Mouse (Mus musculus) urinary bladder, postnatal 0 days (tissue): ENCODE results near the gene Olfr76. TPM values are rescaled to one million over a fixed set of nuclear protein-coding genes. Genes with fewer than 3 reads are reported as not detected.

Experiments
- polyA plus RNA-seq: library from polyadenylated mRNA; unstranded; fragments of >200 nt; fragmentation: Nextera tagmentation; extraction: Ambion mirVana; gene quantifications from 2 replicates; pipeline ENCODE4 v1.2.1, GENCODE M21; 2015

Gene Olfr76
- not detected in 2 replicates for polyA plus RNA-seq

DNA sequence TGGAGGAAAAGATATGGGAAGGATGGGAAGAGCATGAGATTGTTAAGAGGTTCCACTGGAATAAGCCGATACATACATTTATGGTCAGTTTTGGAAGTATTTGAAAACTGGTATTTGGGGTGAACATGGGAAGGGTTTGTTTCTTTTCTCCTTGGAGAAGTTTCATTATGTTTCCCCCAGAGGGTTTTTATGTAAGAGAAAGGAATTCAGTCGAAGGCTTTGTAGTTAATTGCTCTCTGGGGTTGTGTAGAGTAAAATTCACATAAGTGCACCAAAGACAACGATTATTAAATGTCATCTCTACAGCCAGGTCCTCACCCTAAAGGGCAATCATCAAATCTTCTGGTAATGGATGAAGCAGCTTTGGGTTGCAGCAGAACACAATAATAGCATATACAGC is at the start of gene Olfr76:
Olfr76 (minus strand) TSS at position 101 of the 400 bp plus-strand sequence.

DNA sequence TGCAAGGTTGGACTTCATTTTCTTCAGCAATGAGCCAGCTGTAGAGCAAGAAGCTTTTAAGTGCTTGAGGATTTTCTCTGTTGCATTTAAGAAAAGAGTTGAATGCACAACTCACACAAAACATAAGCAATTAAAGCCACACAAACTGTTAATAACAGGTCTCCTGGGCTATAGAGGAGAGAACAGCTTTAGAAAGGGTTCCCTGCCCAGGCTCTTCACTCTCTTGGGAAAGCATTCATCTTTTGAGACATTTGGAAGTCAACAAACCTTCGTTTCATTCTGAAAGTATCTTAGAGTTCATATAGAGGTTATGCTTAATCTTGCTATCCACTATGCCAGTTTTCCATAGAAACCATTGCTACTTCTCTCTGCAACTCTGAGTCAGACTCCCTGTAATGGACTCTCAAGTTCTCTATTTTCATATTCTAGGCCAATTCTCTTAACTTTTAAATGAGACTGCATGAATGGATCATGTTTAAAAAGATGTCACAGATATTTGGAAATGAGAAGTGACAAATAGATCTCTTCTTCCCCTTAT is 47.1 kb upstream of the Olfr76 start, which contains the start of gene Olfr1555-ps1:
Olfr1555-ps1 (minus strand) TSS at position 51 of the 538 bp plus-strand sequence.

DNA sequence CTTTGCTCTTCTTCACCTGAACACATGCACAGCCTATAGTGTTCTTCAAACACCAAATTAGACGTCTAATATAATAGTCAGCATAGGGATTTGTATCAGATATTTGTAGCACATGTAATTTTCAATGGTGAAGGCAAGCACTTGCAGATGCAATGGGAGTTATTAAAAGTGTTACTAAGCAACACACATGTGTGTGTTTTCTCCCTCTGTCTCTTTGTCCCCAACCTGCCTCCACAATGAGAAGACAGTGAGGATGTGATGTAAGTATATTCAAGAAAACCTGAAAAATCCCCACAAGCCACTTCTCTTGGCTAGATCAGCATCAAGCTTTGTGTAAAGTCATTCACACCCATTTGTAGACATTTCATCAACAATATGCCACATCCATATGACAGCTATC is 7.2 kb downstream of the Olfr76 start, which contains the start of gene Olfr1428:
Olfr1428 (minus strand) TSS at position 101 of the 400 bp plus-strand sequence.

DNA sequence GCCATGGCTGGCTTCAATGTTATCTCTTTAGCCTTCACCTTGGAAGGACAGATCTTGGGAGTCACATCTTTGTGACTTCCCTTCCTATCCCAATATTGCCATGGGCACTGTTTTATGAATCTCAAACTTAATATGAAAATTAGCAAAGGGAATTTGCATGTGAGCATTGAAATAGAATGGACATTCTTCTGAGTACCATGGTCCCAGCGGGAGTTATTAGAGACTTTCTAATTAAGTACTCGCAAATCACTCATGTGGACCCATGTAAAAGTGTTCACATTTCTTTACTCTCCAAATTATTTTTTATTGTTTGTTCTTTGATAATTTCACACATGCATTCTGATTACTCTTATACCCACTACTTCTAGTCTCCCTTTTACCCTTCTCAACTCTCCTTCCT is 19.8 kb downstream of the Olfr76 start, which contains the start of gene Olfr1427:
Olfr1427 (minus strand) TSS at position 101 of the 400 bp plus-strand sequence.

DNA sequence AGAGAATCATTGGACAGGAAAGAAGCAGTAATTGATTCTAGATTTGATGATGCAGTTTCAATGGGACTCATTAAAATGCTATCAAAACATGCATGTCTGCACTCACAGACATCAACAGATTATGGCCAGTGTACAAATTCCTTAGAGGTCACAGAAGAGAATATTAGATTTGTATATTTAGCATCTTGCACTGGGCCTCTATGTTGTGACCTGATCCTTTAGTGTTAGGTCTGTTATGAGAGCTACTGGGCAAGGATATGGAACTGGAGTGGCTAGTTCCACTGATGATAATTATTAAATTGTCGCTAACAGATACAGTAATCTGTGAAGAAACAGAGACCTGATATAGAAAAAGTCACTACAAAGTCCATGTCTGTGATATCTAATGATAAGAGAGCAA is 31.1 kb downstream of the Olfr76 start, which contains the start of gene Olfr1426:
Olfr1426 (minus strand) TSS at position 101 of the 400 bp plus-strand sequence.

DNA sequence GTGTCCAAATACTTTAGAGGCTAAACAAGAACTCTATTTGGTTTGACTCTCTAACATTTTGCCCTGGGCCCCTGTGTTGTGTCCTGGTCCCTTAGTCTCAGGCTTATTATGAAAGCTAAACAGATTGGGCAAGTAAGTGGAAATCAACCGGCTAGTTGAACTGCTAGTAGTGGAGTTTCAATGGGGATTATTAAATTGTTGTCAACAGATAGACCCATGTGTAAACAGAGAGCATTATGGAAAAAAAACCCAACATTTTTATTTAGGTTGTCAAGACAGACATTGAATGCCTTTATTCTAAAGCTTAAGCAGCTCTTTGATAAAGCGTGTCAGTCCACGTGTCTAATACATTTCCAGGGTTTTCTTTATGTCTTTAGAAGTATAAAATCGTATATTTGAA is 45.4 kb downstream of the Olfr76 start, which contains the start of gene Olfr1425:
Olfr1425 (minus strand) TSS at position 101 of the 400 bp plus-strand sequence.

Other genes with a start within 250 kb of the Olfr76 start
- not detected in 2 replicates for gene Olfr1419, start 248.1 kb downstream of the Olfr76 start, polyA plus RNA-seq
- not detected in 2 replicates for gene Olfr1420, start 236.6 kb downstream of the Olfr76 start, polyA plus RNA-seq
- 8.2 and 9.1 TPM in 2 replicates for gene Patl1, start 210.8 kb downstream of the Olfr76 start, polyA plus RNA-seq
- 2.9 and 3.9 TPM in 2 replicates for gene Osbp, start 157.3 kb downstream of the Olfr76 start, polyA plus RNA-seq
- gene Olfr1423, start 81.9 kb downstream of the Olfr76 start, polyA plus RNA-seq = not detected in 2 replicates
- not detected in 2 replicates for gene Olfr1424, start 60.5 kb downstream of the Olfr76 start, polyA plus RNA-seq
- not detected in 2 replicates for gene Olfr1425, start 45.5 kb downstream of the Olfr76 start, polyA plus RNA-seq
- gene Olfr1426, start 31.2 kb downstream of the Olfr76 start, polyA plus RNA-seq = not detected in 2 replicates
- gene Olfr1427, start 19.9 kb downstream of the Olfr76 start, polyA plus RNA-seq = not detected in 2 replicates
- gene Olfr1428, start 7.3 kb downstream of the Olfr76 start, polyA plus RNA-seq = not detected in 2 replicates
- gene Olfr1555-ps1, start 46.9 kb upstream of the Olfr76 start, polyA plus RNA-seq = not detected in 2 replicates
- not detected in 2 replicates for gene Olfr1431, start 77.4 kb upstream of the Olfr76 start, polyA plus RNA-seq
- not detected in 2 replicates for gene Olfr1432, start 109.4 kb upstream of the Olfr76 start, polyA plus RNA-seq
- gene Olfr262, start 118.5 kb upstream of the Olfr76 start, polyA plus RNA-seq = not detected in 2 replicates
- not detected in 2 replicates for gene Olfr235, start 137.8 kb upstream of the Olfr76 start, polyA plus RNA-seq
- not detected in 2 replicates for gene Olfr1434, start 156.7 kb upstream of the Olfr76 start, polyA plus RNA-seq
- gene Olfr1436, start 175.9 kb upstream of the Olfr76 start, polyA plus RNA-seq = not detected in 2 replicates
- gene Olfr1437, start 201.9 kb upstream of the Olfr76 start, polyA plus RNA-seq = not detected in 2 replicates
- gene Olfr1438-ps1, start 212.7 kb upstream of the Olfr76 start, polyA plus RNA-seq = not detected in 2 replicates